Mouse (Mus musculus): ENCODE data around the gene Il19. TPM values are rescaled to one million over a fixed set of nuclear protein-coding genes. Genes with fewer than 3 reads are reported as not detected.

The Il19 gene
- polyA plus RNA-seq (2016; fragmentation: Nextera tagmentation; extraction: Ambion mirVana), result not detected in 2 replicates

GRCm38 (mm10) chr1:130940065-130940687 is at the start of gene Il19:
TSS of gene Il19 (minus strand) at chr1:130940115.
- no peak for DNase-seq (ENCODE audit: low spot score)
- peaks cover 14% of the 10 kb centered on the region for H3K4me1 ChIP-seq (replicated peaks)
- no peak within 1 kb of the TSS for H3K27ac ChIP-seq
- WGBS, result 74% methylated on average over 4 of the region's 4 CpGs
- no peaks in the 10 kb centered on the region for H3K27me3 ChIP-seq (ENCODE audit: insufficient read depth, poor library complexity, severe bottlenecking)
- no peaks in the 10 kb centered on the region for H3K9me3 ChIP-seq
- H3K36me3 ChIP-seq, result no peaks in the 10 kb centered on the region
- H3K4me3 ChIP-seq, result no peak within 1 kb of the TSS

GRCm38 (mm10) chr1:130989331-130989730 is 49.4 kb upstream of the Il19 start:
- no peak overlapping the region for H3K27ac ChIP-seq
- WGBS, result 90% methylated on average over 3 of the region's 3 CpGs
- no peak for DNase-seq (ENCODE audit: low spot score)
- H3K4me1 ChIP-seq (replicated peaks), result no peaks in the 10 kb centered on the region
- H3K9me3 ChIP-seq, result no peaks in the 10 kb centered on the region
- H3K4me3 ChIP-seq, result no peak overlapping the region
- H3K27me3 ChIP-seq (ENCODE audit: insufficient read depth, poor library complexity, severe bottlenecking), result no peaks in the 10 kb centered on the region
- H3K36me3 ChIP-seq, result no peaks in the 10 kb centered on the region

- no peak overlapping the region for H3K4me3 ChIP-seq
- H3K4me1 ChIP-seq (replicated peaks), result no peaks in the 10 kb centered on the region
- no peak for DNase-seq (ENCODE audit: low spot score)
- H3K27ac ChIP-seq, result no peak overlapping the region
- H3K9me3 ChIP-seq, result no peaks in the 10 kb centered on the region
- no peaks in the 10 kb centered on the region for H3K36me3 ChIP-seq
- no peaks in the 10 kb centered on the region for H3K27me3 ChIP-seq (ENCODE audit: insufficient read depth, poor library complexity, severe bottlenecking)
Observed at GRCm38 (mm10) chr1:130987418-130987817, 47.5 kb upstream of the Il19 start.

DNA sequence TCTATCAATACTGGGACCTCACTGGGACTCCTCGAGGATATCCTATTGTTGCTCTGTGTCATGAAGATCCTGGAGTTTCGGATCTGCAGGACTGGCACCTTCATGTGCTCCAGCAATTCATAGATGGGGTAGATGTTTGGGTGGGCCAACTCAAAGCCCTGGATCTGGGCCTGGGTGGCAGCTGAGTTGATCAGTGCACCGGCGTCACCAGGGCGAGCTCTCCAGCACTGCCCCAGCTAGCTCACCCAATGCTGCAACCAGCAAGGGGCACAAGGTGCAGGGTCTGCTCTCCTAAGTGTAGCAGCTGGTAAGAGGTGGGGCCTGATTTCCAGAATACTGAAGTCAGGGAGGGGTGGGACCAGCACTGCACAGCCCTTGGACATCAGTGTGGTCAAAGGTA is 47.1 kb upstream of the Il19 start:
- H3K36me3 ChIP-seq, result no peaks in the 10 kb centered on the region
- no peaks in the 10 kb centered on the region for H3K9me3 ChIP-seq
- H3K4me3 ChIP-seq, result no peak overlapping the region
- H3K27ac ChIP-seq, result no peak overlapping the region
- no peaks in the 10 kb centered on the region for H3K4me1 ChIP-seq (replicated peaks)
- no peaks in the 10 kb centered on the region for H3K27me3 ChIP-seq (ENCODE audit: insufficient read depth, poor library complexity, severe bottlenecking)
- 87% methylated on average over 5 of the region's 5 CpGs for WGBS
- DNase-seq (ENCODE audit: low spot score), result no peak

GRCm38 (mm10) chr1:130984441-130984840 is 44.5 kb upstream of the Il19 start:
- Histone ChIP-seq H3K9me3 (no peaks in the 10 kb centered on the region), H3K4me1 (replicated peaks) (no peaks in the 10 kb centered on the region), H3K27me3 (ENCODE audit: insufficient read depth, poor library complexity, severe bottlenecking) (no peaks in the 10 kb centered on the region), H3K27ac (no peak overlapping the region), H3K36me3 (no peaks in the 10 kb centered on the region), H3K4me3 (no peak overlapping the region)
- no peak for DNase-seq (ENCODE audit: low spot score)
- WGBS, result 68% methylated on average over 7 of the region's 7 CpGs

- Histone ChIP-seq H3K27ac (no peak overlapping the region), H3K27me3 (ENCODE audit: insufficient read depth, poor library complexity, severe bottlenecking) (no peaks in the 10 kb centered on the region), H3K36me3 (no peaks in the 10 kb centered on the region), H3K9me3 (no peaks in the 10 kb centered on the region), H3K4me3 (no peak overlapping the region), H3K4me1 (replicated peaks) (no peaks in the 10 kb centered on the region)
- DNase-seq (ENCODE audit: low spot score), result peak; percentile 44
- 55% methylated on average over 1 of the region's 1 CpGs for WGBS
Observed at GRCm38 (mm10) chr1:130979455-130979854, 39.5 kb upstream of the Il19 start.

DNA sequence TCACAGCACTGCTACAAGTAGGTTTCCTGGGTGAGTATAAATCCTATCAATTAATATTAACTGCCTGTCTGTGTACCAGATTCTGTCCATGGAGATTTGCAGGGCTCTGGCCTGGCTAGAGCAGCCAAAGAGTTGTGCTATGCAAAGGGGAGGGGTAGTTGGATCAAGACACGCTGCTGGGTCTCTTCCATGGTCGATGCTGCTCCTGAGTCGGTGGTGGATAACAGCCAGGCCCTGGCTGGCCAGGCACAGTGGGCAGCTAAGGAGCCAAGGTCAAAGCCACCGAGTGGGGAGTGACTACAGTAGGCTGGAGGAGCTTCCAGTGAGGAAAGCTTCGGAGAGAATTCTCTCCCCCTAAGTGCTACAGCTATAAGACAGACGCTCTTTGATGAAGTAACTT is 24.0 kb upstream of the Il19 start:
- H3K4me3 ChIP-seq, result no peak overlapping the region
- no peaks in the 10 kb centered on the region for H3K9me3 ChIP-seq
- no peaks in the 10 kb centered on the region for H3K4me1 ChIP-seq (replicated peaks)
- 83% methylated on average over 6 of the region's 6 CpGs for WGBS
- H3K27me3 ChIP-seq (ENCODE audit: insufficient read depth, poor library complexity, severe bottlenecking), result no peaks in the 10 kb centered on the region
- no peak for DNase-seq (ENCODE audit: low spot score)
- no peak overlapping the region for H3K27ac ChIP-seq
- H3K36me3 ChIP-seq, result no peaks in the 10 kb centered on the region

GRCm38 (mm10) chr1:130946920-130947319 is 7.0 kb upstream of the Il19 start:
- Histone ChIP-seq H3K4me1 (replicated peaks) (peaks cover 5% of the 10 kb centered on the region; the same call in 1 of the 2 replicates), H3K36me3 (no peaks in the 10 kb centered on the region), H3K27me3 (ENCODE audit: insufficient read depth, poor library complexity, severe bottlenecking) (no peaks in the 10 kb centered on the region), H3K27ac (no peak overlapping the region), H3K4me3 (no peak overlapping the region), H3K9me3 (no peaks in the 10 kb centered on the region)
- DNase-seq (ENCODE audit: low spot score), result no peak
- WGBS, result 73% methylated on average over 6 of the region's 6 CpGs

DNA sequence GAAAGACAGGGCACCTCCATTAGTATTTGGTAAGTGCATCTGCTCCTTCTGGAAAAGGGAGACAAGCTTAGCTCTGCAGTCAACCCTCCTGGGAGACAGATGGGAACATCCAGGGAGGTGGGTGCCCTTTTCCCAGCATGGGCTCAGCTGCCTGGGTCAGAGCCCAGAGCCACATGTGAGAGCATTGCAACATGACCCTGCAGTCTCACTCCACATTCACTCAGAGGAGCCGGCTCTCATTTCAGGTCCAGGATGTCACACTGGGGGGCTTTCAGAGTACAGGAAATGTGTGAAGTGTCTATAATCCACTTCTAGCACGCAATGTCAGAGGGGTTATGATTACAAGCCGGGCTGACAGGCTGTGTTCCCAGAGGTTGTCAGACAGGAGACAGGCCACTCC is 1.9 kb upstream of the Il19 start:
- Histone ChIP-seq H3K36me3 (no peaks in the 10 kb centered on the region), H3K9me3 (no peaks in the 10 kb centered on the region), H3K27me3 (ENCODE audit: insufficient read depth, poor library complexity, severe bottlenecking) (no peaks in the 10 kb centered on the region), H3K27ac (no peak overlapping the region), H3K4me1 (replicated peaks) (peaks cover 7% of the 10 kb centered on the region; the same call in 1 of the 2 replicates), H3K4me3 (no peak overlapping the region)
- DNase-seq (ENCODE audit: low spot score), result peak; percentile 30
- WGBS, result 54% methylated on average over 3 of the region's 3 CpGs

DNA sequence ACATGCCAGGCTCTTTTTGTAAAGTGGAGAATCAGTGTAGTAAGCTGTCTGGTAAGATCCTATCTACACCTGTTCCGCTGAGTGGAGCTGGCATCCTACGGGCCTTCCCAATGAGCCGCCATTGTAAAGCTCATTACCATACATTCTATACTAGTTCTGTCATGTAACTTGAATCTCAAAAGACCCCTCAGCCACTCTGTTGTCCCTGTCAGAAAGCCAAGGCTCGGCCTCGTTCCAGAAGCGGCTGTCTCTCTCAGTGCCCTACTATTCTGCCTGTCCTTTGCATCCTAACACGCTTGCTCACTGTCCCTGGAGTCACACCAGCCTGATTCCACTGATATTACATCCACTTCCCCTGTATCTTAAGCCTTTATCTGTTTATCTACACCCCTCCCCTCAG is 1.7 kb downstream of the Il19 start:
- no peaks in the 10 kb centered on the region for H3K36me3 ChIP-seq
- H3K9me3 ChIP-seq, result no peaks in the 10 kb centered on the region
- H3K4me3 ChIP-seq, result no peak overlapping the region
- H3K27me3 ChIP-seq (ENCODE audit: insufficient read depth, poor library complexity, severe bottlenecking), result no peaks in the 10 kb centered on the region
- H3K4me1 ChIP-seq (replicated peaks), result peaks cover 14% of the 10 kb centered on the region
- no peak overlapping the region for H3K27ac ChIP-seq
- DNase-seq (ENCODE audit: low spot score), result no peak
- WGBS, result 68% methylated on average over 7 of the region's 7 CpGs

- Histone ChIP-seq H3K27me3 (ENCODE audit: insufficient read depth, poor library complexity, severe bottlenecking) (no peaks in the 10 kb centered on the region), H3K9me3 (no peaks in the 10 kb centered on the region), H3K36me3 (no peaks in the 10 kb centered on the region), H3K4me1 (replicated peaks) (peaks cover 14% of the 10 kb centered on the region), H3K4me3 (no peak overlapping the region), H3K27ac (no peak overlapping the region)
- WGBS, result 93% methylated on average over 4 of the region's 4 CpGs
- DNase-seq (ENCODE audit: low spot score), result no peak
Observed at GRCm38 (mm10) chr1:130937170-130937569, 2.7 kb downstream of the Il19 start.

DNA sequence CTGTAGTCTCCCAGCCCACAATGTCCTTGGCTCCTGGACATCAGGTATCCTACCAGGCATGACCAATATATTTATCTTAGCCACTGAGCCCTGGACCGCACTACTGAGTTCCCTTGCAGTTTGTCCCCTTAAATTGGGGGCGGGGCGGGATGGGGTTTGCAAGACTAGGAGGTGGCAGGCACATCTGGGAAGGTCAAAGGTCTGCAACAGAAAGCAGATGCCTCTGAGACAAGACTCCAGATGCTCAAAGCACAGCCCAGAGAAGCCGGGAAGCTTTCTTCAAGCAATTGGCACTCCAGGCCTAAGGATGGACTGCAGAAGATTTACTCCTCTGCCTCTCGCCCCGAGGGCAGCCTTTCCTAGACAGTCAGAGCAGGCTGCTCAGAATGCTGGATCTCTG is 3.6 kb downstream of the Il19 start:
- no peaks in the 10 kb centered on the region for H3K36me3 ChIP-seq
- H3K9me3 ChIP-seq, result no peaks in the 10 kb centered on the region
- peaks cover 10% of the 10 kb centered on the region for H3K4me1 ChIP-seq (replicated peaks)
- H3K4me3 ChIP-seq, result no peak overlapping the region
- H3K27ac ChIP-seq, result no peak overlapping the region
- DNase-seq (ENCODE audit: low spot score), result peak; percentile 52
- WGBS, result 53% methylated on average over 6 of the region's 6 CpGs
- H3K27me3 ChIP-seq (ENCODE audit: insufficient read depth, poor library complexity, severe bottlenecking), result no peaks in the 10 kb centered on the region

DNA sequence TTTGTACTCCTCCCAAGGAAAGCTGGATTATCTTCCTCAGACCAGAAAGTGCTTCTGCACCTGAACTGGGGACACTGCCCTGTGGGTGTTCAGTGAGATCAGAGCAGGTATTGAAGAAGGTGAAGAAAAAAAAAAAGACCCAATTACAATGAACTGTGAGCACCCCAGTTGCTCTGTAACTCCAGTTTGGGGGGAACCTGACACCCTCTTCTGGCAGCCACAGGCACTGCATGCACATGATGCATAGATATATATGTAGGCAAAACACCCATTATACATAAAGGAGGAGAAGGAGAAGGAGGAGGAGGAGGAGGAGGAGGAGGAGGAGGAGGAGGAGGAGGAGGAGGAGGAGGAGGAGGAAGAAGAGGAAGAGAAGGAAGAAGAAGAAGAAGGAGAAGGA is 13.4 kb downstream of the Il19 start:
- Histone ChIP-seq H3K27ac (no peak overlapping the region), H3K9me3 (no peaks in the 10 kb centered on the region), H3K27me3 (ENCODE audit: insufficient read depth, poor library complexity, severe bottlenecking) (no peaks in the 10 kb centered on the region), H3K36me3 (no peaks in the 10 kb centered on the region), H3K4me1 (replicated peaks) (no peaks in the 10 kb centered on the region), H3K4me3 (no peak overlapping the region)
- DNase-seq (ENCODE audit: low spot score), result no peak
